In genomic region chr13:101844461-101845440, GRCm38 (mm10) we compare ENCODE assay signal across 14 mouse cellular contexts.
DNase-seq lines count a peak whose midpoint lies in the region; ATAC-seq lines count a peak whose summit lies in the region.
"Had no signal": no experiment of that assay in that cellular context is flagged by ENCODE, and none has a peak within 500 bp of the region (broad histone marks: within the 10 kb centered on the region; RNA-seq: fewer than 3 reads in every experiment).

No protein-coding gene starts in this region.

- no peak overlapping the region for H3K4me2 ChIP-seq in kidney, embryonic 16.5 days (replicated peaks; ENCODE audit: low read depth, low read length)
- H3K4me2 ChIP-seq: forebrain, embryonic 13.5 days; liver, embryonic 15.5 days had no signal

- H3K4me3 ChIP-seq in kidney, embryonic 16.5 days (ENCODE audit: low read length), result no peak overlapping the region
- H3K4me3 ChIP-seq: forebrain, embryonic 13.5 days; liver, embryonic 15.5 days; midbrain, embryonic 10.5 days; myocyte had no signal

- no peaks in the 10 kb centered on the region for H3K9me3 ChIP-seq in kidney, embryonic 16.5 days (ENCODE audit: low read length)
- H3K9me3 ChIP-seq: forebrain, embryonic 13.5 days; liver, embryonic 15.5 days; midbrain, embryonic 10.5 days had no signal

- no peak for ATAC-seq in kidney, embryonic 16.5 days (ENCODE audit: low FRiP score, low TSS enrichment)
- ATAC-seq: forebrain, embryonic 13.5 days had no signal

- no peak for DNase-seq in kidney, postnatal 36 days
- peak; percentile 38 for DNase-seq in urinary bladder, postnatal 14 days (ENCODE audit: low spot score)
- DNase-seq in urinary bladder, adult 2 months (ENCODE audit: low spot score), result no peak
- DNase-seq in adrenal gland, postnatal 14 days, result peak; percentile 36
- no peak for DNase-seq in cerebellum, adult 11 months
- DNase-seq in right cerebral cortex, postnatal 25 days, result no peak
- DNase-seq: heart, postnatal 36 days; kidney, postnatal 25 days; thymus, postnatal 25 days had no signal

- H3K9ac ChIP-seq in kidney, embryonic 16.5 days (replicated peaks; ENCODE audit: low read length), result no peak overlapping the region
- H3K9ac ChIP-seq: forebrain, embryonic 13.5 days; liver, embryonic 15.5 days had no signal

- no peaks in the 10 kb centered on the region for H3K36me3 ChIP-seq in kidney, embryonic 16.5 days (ENCODE audit: insufficient read depth, low read length)
- H3K36me3 ChIP-seq: liver, embryonic 15.5 days; midbrain, embryonic 10.5 days had no signal

- H3K4me1 ChIP-seq in kidney, embryonic 16.5 days (ENCODE audit: insufficient read depth, low read length), result peaks cover 5% of the 10 kb centered on the region; the same call in 1 of the 2 replicates
- H3K4me1 ChIP-seq: forebrain, embryonic 13.5 days; liver, embryonic 15.5 days; midbrain, embryonic 10.5 days had no signal

- no peaks in the 10 kb centered on the region for H3K27me3 ChIP-seq in kidney, embryonic 16.5 days (ENCODE audit: insufficient read depth, low read length)
- H3K27me3 ChIP-seq: forebrain, embryonic 13.5 days; liver, embryonic 15.5 days had no signal

- 59% methylated on average over 7 of the region's 7 CpGs for WGBS in kidney, embryonic 16.5 days

- 0 out of 2 replicates have a peak overlapping the region, but pooled peaks have one; percentile 8 for H3K27ac ChIP-seq in kidney, embryonic 16.5 days (ENCODE audit: low read length)
- H3K27ac ChIP-seq: forebrain, embryonic 13.5 days; liver, embryonic 15.5 days; midbrain, embryonic 10.5 days had no signal

Comparison
In these comparisons a context has a peak if more than half of its experiments do, and no peak if none do; other contexts are left out.
1. DNase-seq: peak in urinary bladder, postnatal 14 days (single experiment) and adrenal gland, postnatal 14 days (single experiment); none in kidney, postnatal 36 days (0 of 2), urinary bladder, adult 2 months (single experiment), cerebellum, adult 11 months (single experiment) and right cerebral cortex, postnatal 25 days (single experiment).